Mouse (Mus musculus) hindbrain, embryonic 10.5 days (tissue): Measurements from ENCODE around the gene Sec61b. TPM values are rescaled to one million over a fixed set of nuclear protein-coding genes. Genes with fewer than 3 reads are reported as not detected.

Experiments
- DNase-seq: peaks from one replicate; pipeline ENCODE4 v3.0.0-alpha.2; 2017; ENCODE audit warnings: low spot score
- H3K27ac ChIP-seq: fragments of 300-500 bp; sonication (generic); 2 replicates; pipeline ENCODE4 v1.5.1; 2016; ENCODE audit warnings: mild to moderate bottlenecking, moderate library complexity
- H3K27me3 ChIP-seq: fragments of 300-500 bp; sonication (generic); 2 replicates; pipeline ENCODE4 v1.6.1; 2016; ENCODE audit warnings: mild to moderate bottlenecking; ENCODE audit not compliant: poor library complexity, insufficient read depth, severe bottlenecking
- H3K36me3 ChIP-seq: fragments of 300-500 bp; sonication (generic); 2 replicates; pipeline ENCODE4 v1.6.1; 2016; ENCODE audit warnings: mild to moderate bottlenecking, moderate library complexity
- H3K4me1 ChIP-seq: fragments of 300-500 bp; sonication (generic); replicated peaks from 2 replicates; pipeline ENCODE4 v1.6.1; 2016; ENCODE audit warnings: mild to moderate bottlenecking
- H3K4me3 ChIP-seq: fragments of 300-500 bp; sonication (generic); 2 replicates; pipeline ENCODE4 v1.5.1; 2016; ENCODE audit warnings: mild to moderate bottlenecking, moderate library complexity
- H3K9me3 ChIP-seq: fragments of 300-500 bp; sonication (generic); 2 replicates; pipeline ENCODE4 v1.6.1; 2016; ENCODE audit warnings: mild to moderate bottlenecking, moderate library complexity
- WGBS: fragments of 180-500 bp; shearing (Covaris S2); methylation state at CpG from one replicate; pipeline ENCODE4 v1.1.7; 2016; 5-methylcytosine and 5-hydroxymethylcytosine counted together
- polyA plus RNA-seq: library from polyadenylated mRNA; unstranded; fragments of >200 nt; fragmentation: Nextera tagmentation; extraction: Ambion mirVana; gene quantifications from 2 replicates; pipeline ENCODE4 v1.2.1, GENCODE M21; 2016

Gene Sec61b
- polyA plus RNA-seq: 378 and 396 TPM in 2 replicates

DNA sequence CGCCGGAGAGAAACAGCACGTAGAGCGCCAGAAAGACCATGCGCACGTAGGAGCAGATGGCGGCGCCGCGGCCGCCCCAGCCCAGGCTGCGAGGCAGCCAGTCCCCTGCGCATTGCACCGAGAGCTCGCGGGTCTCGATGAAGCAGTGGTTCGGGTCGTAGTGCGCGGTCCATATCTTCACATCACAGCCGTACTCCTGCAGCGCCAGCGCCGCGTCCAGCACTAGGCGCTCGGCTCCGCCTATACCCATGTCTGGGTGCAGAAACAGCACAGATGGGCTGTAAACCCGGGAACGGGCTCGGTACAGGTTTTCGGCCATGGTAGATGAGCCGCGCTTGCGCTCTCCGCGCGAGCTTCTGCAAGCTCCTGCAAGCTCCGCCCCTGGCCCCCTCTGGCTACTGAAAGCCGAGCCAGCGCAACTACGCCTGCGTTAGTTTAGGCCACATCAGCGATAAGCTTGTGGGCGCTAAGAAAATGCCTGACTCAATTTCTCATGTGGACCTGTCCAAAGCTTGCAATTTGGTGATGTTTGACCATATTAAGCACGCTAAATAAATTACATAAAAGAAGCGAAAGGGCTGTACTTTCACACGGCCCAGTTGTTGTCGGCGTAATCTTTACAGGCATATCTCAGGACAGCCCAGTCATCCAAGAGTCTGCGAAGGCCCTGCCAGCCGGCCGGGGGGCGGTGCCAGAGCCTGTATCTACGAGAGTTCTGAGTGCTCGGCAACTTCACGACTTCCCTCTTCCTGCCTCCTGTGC is at the start of gene Sec61b, which contains the start of gene Alg2:
Sec61b (plus strand) TSS at position 691 of the 762 bp plus-strand sequence.
Alg2 (minus strand) TSS at position 366 of the 762 bp plus-strand sequence.
- Histone ChIP-seq H3K4me1 (peaks cover 25% of the 10 kb centered on the region), H3K27ac (peak within 1 kb of the TSS; percentile 94), H3K4me3 (peak within 1 kb of the TSS; percentile 77), H3K27me3 (no peaks in the 10 kb centered on the region), H3K36me3 (peaks cover 66% of the 10 kb centered on the region), H3K9me3 (peaks cover 10% of the 10 kb centered on the region; the same call in 1 of the 2 replicates)
- peak; percentile 97 for DNase-seq
- under 1% methylated on average over 58 of the region's 58 CpGs for WGBS

DNA sequence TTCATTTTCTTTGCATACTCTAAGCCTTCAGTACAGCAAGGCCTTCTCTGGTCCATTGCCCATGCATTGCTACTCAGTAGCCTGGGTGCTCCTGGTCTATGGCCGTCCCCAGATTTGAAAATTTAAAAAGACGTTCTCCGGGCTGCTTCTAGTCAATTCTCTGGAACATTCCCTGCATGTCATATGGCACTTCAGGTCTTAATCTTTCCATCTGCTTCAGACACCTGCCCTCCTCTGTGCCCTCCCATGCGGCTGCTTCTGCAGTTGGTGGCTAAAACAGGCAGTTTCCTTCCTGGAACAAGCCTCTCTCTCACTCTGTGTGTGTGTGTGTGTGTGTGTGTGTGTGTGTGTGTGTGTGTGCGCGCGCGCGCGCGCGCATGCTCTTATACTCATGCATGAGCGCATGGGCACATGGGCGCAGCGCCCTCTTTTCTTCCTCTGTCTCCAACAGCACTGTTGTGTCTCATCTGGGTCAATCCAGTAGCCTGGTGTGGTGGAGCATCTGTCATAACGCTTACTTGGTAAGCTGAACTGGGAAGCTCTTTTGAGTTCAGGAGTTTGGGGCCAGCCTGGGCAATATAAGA is 49.1 kb upstream of the Sec61b start:
- no peaks in the 10 kb centered on the region for H3K36me3 ChIP-seq
- peaks cover 37% of the 10 kb centered on the region for H3K4me1 ChIP-seq
- H3K27me3 ChIP-seq: peaks cover 28% of the 10 kb centered on the region
- WGBS: 94% methylated on average over 16 of the region's 16 CpGs
- H3K4me3 ChIP-seq: no peak overlapping the region
- no peak for DNase-seq
- H3K27ac ChIP-seq: no peak overlapping the region
- no peaks in the 10 kb centered on the region for H3K9me3 ChIP-seq

DNA sequence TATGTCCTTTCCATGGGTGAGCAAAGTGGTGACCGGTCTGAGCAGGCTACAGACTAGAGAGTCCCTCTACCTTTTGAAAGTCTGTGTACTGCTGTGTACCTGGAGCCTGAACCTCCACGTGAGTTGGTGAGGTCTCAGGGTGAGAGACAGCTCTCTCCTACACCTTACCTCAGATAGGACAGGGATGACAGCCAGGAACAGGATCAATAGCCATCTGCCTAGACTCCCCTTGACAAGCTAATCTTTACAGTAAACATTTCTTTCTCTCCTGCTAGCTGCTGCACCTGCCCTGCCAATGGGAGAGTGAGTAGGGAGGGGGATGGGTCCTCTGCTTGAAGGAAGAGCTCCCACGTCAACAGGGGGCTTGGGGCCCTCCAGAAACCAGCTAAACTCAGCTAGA is 46.9 kb upstream of the Sec61b start:
- WGBS: 68% methylated on average over 3 of the region's 3 CpGs
- Histone ChIP-seq H3K4me3 (no peak overlapping the region), H3K27me3 (peaks cover 21% of the 10 kb centered on the region), H3K36me3 (no peaks in the 10 kb centered on the region), H3K27ac (no peak overlapping the region), H3K9me3 (no peaks in the 10 kb centered on the region), H3K4me1 (peaks cover 17% of the 10 kb centered on the region)
- no peak for DNase-seq

DNA sequence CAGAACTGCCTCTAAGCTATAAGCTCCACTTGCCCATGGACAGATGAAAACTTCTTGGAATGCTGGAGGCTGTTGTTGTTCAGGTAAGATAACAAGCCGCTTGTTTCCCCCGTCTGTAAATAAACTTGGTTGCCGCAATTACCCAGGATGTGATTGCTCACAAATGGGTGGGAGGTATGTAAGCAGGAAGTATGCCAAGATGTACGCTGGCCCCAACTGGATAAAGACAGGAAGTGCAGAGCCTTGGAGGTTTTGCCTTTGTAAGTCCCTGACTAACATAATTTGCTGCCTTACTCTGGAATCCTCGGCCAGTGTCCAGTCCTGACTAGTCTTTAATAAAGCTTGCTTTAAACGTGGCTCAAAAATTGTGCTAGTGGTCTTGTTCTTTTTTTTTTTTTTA is 43.9 kb upstream of the Sec61b start:
- WGBS: 81% methylated on average over 6 of the region's 6 CpGs
- no peak for DNase-seq

DNA sequence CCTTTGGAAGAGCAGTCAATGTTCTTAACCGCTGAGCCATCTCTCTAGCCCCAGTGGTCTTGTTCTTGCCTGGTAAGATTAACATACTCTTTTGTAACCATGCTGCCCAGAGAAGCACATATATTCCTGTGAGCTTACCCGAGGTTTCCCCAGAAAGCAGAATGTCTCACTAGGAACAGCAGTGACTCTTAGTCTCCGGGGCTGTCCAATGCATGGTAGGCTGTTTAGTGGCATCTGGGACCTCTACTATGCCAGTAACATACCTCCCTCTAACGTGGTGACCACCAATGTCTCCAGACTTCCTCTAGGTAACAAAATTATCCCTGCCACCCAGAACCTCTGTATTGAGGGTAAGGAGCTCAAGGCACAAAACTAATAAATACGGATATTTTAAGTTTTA is 43.4 kb upstream of the Sec61b start:
- no peak overlapping the region for H3K27ac ChIP-seq
- peaks cover 10% of the 10 kb centered on the region for H3K4me1 ChIP-seq
- no peaks in the 10 kb centered on the region for H3K36me3 ChIP-seq
- H3K27me3 ChIP-seq: peaks cover 11% of the 10 kb centered on the region; the same call in 1 of the 2 replicates
- no peaks in the 10 kb centered on the region for H3K9me3 ChIP-seq
- DNase-seq: no peak
- H3K4me3 ChIP-seq: no peak overlapping the region
- 87% methylated on average over 5 of the region's 5 CpGs for WGBS

More for the DNA sequence above, 43.9 kb upstream of the Sec61b start:
- H3K9me3 ChIP-seq: no peaks in the 10 kb centered on the region
- no peaks in the 10 kb centered on the region for H3K36me3 ChIP-seq
- no peak overlapping the region for H3K27ac ChIP-seq
- H3K4me1 ChIP-seq: peaks cover 10% of the 10 kb centered on the region
- H3K27me3 ChIP-seq: peaks cover 12% of the 10 kb centered on the region
- no peak overlapping the region for H3K4me3 ChIP-seq

DNA sequence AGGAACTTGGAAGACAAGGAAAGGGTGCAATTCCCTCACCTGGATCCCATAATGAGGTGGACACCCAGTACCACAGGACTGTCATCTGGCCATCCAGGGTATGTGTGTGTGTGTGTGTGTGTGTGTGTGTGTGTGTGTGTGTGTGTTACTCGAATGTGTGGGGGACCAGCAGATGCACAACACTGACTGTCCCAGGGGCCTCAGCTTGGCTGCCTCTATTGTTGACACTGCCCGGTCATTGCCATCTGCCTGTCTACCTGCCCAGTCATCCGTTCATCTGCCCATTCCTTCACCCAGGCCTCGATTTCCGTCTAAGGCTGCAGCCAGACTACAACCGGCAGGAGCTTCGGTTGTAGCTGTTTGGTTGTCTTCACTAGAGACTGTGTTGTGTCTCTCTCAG is 41.7 kb upstream of the Sec61b start:
- no peak for DNase-seq
- peaks cover 21% of the 10 kb centered on the region for H3K4me1 ChIP-seq
- no peaks in the 10 kb centered on the region for H3K36me3 ChIP-seq
- WGBS: 84% methylated on average over 7 of the region's 7 CpGs
- peaks cover 17% of the 10 kb centered on the region for H3K27me3 ChIP-seq
- no peak overlapping the region for H3K4me3 ChIP-seq
- H3K9me3 ChIP-seq: no peaks in the 10 kb centered on the region
- H3K27ac ChIP-seq: no peak overlapping the region

DNA sequence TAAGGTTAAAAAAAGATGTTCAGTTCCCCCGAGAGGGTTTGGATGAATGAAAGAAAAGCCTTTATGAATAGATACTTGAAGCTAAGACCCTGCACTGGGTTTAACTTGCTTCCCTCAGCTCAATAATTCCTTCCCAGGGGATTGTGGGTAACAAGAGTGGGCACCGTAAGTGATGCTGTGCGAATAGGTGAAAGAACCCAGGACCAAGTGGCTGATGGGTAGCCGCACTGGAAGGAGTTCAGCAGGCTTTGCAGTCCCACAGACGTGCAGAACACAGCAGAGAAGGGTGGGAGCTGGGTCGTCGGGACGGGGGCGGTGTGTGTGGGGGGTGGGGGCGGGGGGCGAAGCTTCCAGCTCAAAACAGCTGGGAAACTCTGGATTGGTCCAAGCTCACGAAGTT is 39.3 kb upstream of the Sec61b start:
- H3K4me1 ChIP-seq: peaks cover 30% of the 10 kb centered on the region
- no peak for DNase-seq
- peaks cover 31% of the 10 kb centered on the region for H3K27me3 ChIP-seq
- H3K9me3 ChIP-seq: no peaks in the 10 kb centered on the region
- 79% methylated on average over 12 of the region's 12 CpGs for WGBS
- H3K27ac ChIP-seq: no peak overlapping the region
- no peaks in the 10 kb centered on the region for H3K36me3 ChIP-seq
- H3K4me3 ChIP-seq: no peak overlapping the region

DNA sequence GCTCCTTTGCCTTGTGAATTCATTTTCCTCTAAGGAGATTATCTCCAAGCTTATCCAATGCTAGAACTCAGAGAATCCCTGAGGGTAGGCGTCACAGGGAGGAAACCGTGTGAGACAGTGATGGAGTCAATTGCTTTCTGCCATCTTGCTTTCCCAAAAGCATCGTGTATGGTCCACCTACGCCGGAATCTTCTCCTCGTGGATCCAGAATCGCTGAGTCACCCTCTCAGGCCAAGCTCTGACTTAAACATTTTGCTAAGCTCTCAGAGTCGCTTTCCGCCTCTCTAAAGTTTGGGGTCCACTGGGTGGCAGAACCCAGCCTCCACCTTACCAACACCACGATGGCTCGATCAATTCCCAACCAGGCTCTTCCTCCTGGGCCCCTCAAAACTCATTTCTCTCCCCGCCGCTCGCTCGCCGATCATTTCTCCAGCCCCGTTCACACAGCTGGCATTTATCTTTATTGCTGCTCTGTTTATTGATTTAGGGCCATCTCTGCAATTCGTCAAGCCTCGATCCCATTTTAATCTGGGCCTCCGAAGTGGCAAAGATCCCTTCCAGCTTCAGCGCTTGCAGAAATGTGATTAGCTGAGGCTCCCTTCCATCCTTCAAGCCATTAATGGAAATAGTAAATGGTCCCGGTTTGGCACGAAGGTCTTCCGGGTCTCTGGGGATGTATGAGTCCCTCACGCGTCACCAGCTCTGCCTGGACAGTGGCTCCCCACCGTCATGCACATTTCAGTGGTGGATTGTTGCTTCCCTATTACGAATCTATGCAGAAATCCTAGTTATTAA is 38.7 kb upstream of the Sec61b start:
- Histone ChIP-seq H3K27ac (no peak overlapping the region), H3K4me3 (no peak overlapping the region), H3K27me3 (peaks cover 31% of the 10 kb centered on the region), H3K9me3 (no peaks in the 10 kb centered on the region), H3K36me3 (no peaks in the 10 kb centered on the region), H3K4me1 (peaks cover 30% of the 10 kb centered on the region)
- 79% methylated on average over 28 of the region's 28 CpGs for WGBS
- no peak for DNase-seq

DNA sequence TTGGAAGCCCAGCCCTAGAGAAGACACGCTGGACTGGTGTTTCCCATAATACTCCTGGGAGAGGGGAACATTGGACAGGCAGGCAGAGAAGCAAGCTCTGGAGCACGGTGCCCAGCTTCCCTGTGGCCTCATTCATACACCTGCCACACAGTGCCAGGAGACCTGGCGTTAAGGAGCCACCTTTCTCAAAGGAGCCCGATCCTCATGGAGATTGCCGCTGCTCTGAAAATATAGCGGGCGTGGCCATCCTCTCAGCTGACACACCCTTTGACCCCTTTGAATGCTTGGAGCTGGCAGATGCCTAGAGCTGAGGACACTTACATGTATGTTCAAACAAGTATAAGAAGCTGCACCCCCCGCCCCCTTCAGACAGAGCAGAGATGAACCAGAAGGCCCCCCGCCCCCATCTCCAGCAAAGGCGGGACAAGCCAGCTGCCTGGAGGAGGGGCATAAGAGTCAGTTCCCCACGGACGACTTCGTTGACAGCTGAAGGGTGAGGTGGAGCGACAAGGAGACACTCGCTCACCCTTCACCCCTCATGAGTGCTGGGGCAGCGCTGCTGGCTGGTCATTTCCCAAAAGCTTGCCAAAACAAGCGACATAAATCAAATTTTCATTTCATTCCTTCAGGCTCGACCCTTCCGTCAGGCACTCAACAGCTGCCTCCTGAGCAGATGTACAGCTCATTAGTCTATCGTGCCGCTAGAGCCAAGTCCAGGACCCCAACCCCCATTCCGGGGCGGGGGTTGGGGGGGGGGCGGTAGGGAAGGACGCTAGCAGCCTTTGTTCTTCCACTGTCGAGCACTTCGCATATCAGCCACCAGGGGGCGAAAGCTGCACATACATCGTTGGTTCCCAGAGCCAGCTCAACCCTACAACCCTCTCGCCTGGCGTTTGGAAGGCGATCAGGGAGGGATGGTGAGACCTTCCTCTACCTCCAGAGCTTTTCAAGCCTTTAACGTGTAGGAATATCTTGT is 36.8 kb upstream of the Sec61b start:
- Histone ChIP-seq H3K4me1 (peaks cover 30% of the 10 kb centered on the region), H3K27me3 (peaks cover 31% of the 10 kb centered on the region), H3K27ac (peak overlapping the region; percentile 92), H3K9me3 (no peaks in the 10 kb centered on the region), H3K36me3 (no peaks in the 10 kb centered on the region), H3K4me3 (peak overlapping the region; percentile 64)
- WGBS: 1% methylated on average over 33 of the region's 33 CpGs
- peak; percentile 93 for DNase-seq

DNA sequence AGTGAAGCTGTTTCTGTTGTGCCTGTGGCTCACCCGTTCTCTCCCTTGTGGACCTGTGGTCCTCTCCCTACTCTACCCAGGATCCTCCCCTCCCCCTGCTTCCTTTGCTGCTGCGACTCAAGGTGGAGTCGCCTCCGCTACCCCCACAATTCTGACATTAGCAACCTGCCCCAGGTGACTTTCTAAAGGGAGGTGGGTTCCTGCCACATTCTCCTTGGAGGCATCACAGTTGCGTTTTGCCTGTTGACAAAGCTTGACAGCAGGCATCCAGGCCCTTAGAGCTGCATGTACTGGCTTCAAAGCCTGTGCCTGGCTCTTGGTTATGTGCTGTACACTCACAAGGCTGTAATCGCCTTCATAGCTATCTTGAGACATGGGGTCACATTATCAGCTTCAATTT is 35.5 kb upstream of the Sec61b start:
- no peaks in the 10 kb centered on the region for H3K9me3 ChIP-seq
- no peak overlapping the region for H3K4me3 ChIP-seq
- H3K27ac ChIP-seq: peak overlapping the region; percentile 18; the same call in 1 of the 2 replicates
- H3K4me1 ChIP-seq: peaks cover 30% of the 10 kb centered on the region
- no peaks in the 10 kb centered on the region for H3K36me3 ChIP-seq
- DNase-seq: no peak
- H3K27me3 ChIP-seq: peaks cover 31% of the 10 kb centered on the region
- whole genome bisulfite sequencing: 79% methylated on average over 6 of the region's 6 CpGs

DNA sequence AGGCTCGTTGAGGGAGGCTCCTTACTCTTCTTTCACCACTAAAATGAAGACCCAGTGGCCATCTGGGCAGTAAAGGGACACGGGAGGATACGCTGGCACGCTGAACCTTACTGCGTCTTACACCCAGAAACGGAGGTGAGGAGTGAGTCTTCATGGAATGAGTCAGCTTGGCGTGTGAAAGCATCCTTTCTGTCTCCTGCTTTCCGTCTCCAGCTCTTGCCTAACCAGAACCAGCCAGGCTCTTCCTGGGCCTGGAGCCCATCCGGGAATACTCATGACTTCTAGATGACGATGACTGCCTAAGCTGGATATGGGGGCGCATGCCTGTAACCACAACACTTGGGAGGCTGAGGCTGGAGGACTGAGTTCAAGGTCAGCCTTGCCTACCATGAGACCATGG is 33.5 kb upstream of the Sec61b start:
- peaks cover 2% of the 10 kb centered on the region; the same call in 1 of the 2 replicates for H3K9me3 ChIP-seq
- no peak overlapping the region for H3K27ac ChIP-seq
- no peak for DNase-seq
- WGBS: 91% methylated on average over 11 of the region's 11 CpGs
- no peak overlapping the region for H3K4me3 ChIP-seq
- H3K4me1 ChIP-seq: peaks cover 19% of the 10 kb centered on the region
- peaks cover 28% of the 10 kb centered on the region for H3K27me3 ChIP-seq
- no peaks in the 10 kb centered on the region for H3K36me3 ChIP-seq

DNA sequence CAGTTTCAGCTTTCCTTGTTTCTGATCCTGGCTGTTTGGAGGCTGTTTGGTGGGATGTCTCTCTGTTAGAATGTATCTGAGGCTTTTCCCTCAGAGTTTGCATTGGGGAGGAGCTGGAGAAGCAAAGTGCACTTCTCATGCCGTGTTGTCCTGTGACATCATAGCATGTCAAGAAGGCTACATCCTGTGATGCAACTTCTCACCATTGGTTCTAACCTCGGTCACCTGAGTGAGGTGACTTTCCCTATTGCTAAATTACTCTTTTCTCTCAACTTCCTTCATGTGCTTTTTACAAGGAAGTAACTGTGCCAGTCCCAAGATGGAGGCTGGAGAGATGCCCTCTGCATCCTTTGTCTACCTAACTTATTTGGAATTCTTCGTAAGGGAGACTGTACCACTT is 25.9 kb upstream of the Sec61b start:
- Histone ChIP-seq H3K36me3 (no peaks in the 10 kb centered on the region), H3K27ac (no peak overlapping the region), H3K4me1 (peaks cover 12% of the 10 kb centered on the region), H3K9me3 (peaks cover 2% of the 10 kb centered on the region; the same call in 1 of the 2 replicates), H3K4me3 (no peak overlapping the region), H3K27me3 (peaks cover 4% of the 10 kb centered on the region; the same call in 1 of the 2 replicates)
- no peak for DNase-seq
- 86% methylated on average over 3 of the region's 3 CpGs for WGBS
